Mouse (Mus musculus) thymus, postnatal 14 days (tissue): Measurements from ENCODE around the gene Cadm2.

Experiments
- DNase-seq: peaks from one replicate; pipeline ENCODE4 v3.0.0; 2021

Gene Cadm2

GRCm38 (mm10) chr16:66651013-66651362, 969.7 kb downstream of the Cadm2 start:
- DNase-seq, result no peak

GRCm38 (mm10) chr16:66650348-66651012, 970.2 kb downstream of the Cadm2 start:
- no peak for DNase-seq

GRCm38 (mm10) chr16:66647798-66648197, 972.9 kb downstream of the Cadm2 start:
- no peak for DNase-seq

GRCm38 (mm10) chr16:66643606-66644005, 977.1 kb downstream of the Cadm2 start:
- DNase-seq, result no peak

GRCm38 (mm10) chr16:66627527-66627926, 993.2 kb downstream of the Cadm2 start:
- no peak for DNase-seq

GRCm38 (mm10) chr16:66622423-66622822, 998.3 kb downstream of the Cadm2 start:
- DNase-seq, result no peak

- DNase-seq, result no peak
These were observed 1008.1 kb downstream of the Cadm2 start for GRCm38 (mm10) chr16:66612624-66613023.
